Mouse (Mus musculus): ENCODE data around the gene Gm5849. TPM values are rescaled to one million over a fixed set of nuclear protein-coding genes. Genes with fewer than 3 reads are reported as not detected.
"Not testable (repeated sequence)": the region's sequence is repeated elsewhere in the genome, so short reads cannot be mapped to it uniquely, and the experiment has no call there.

Gm5849 gene
- polyA plus RNA-seq (2012; rRNA removed), result not detected in 2 replicates

GRCm38 (mm10) chr3:90777776-90778175 is at the start of gene Gm5849:
Gene Gm5849, minus strand, starts transcription at chr3:90777876.
- not testable (repeated sequence) for DNase-seq (ENCODE audit: low read depth)

GRCm38 (mm10) chr3:90749658-90750057 is 28.0 kb downstream of the Gm5849 start:
- no peak for DNase-seq (ENCODE audit: low read depth)
- no peak for TF ChIP-seq CTCF (IDR thresholded peaks at IDR 0.05; ENCODE audit: borderline replicate concordance, extremely low read depth, insufficient read depth, insufficient read length)
- no peak for TF ChIP-seq POLR2A (IDR thresholded peaks at IDR 0.05; ENCODE audit: borderline replicate concordance, extremely low read depth, insufficient read depth, insufficient read length, poor library complexity, severe bottlenecking)

- no peak for DNase-seq (ENCODE audit: low read depth)
- no peak for TF ChIP-seq POLR2A (IDR thresholded peaks at IDR 0.05; ENCODE audit: borderline replicate concordance, extremely low read depth, insufficient read depth, insufficient read length, poor library complexity, severe bottlenecking)
- no peak for TF ChIP-seq CTCF (IDR thresholded peaks at IDR 0.05; ENCODE audit: borderline replicate concordance, extremely low read depth, insufficient read depth, insufficient read length)
These were observed 51.1 kb downstream of the Gm5849 start, which contains the start of gene Pglyrp4 for GRCm38 (mm10) chr3:90726606-90727005. Gene Pglyrp4, plus strand, starts transcription at chr3:90726906.

Other genes starting within 250 kb of the Gm5849 start
- 22.5 and 22.9 TPM in 2 replicates for gene S100a16, start 240.6 kb downstream of the Gm5849 start, polyA plus RNA-seq (2012; rRNA removed)
- gene S100a3, start 217.3 kb downstream of the Gm5849 start, polyA plus RNA-seq (2012; rRNA removed), result 1.1 TPM in 1 of 2 replicates, not detected in the other
- not detected in 2 replicates for gene S100a2, start 187.6 kb downstream of the Gm5849 start, polyA plus RNA-seq (2012; rRNA removed)
- not detected in 2 replicates for gene Gm42674, start 176.0 kb downstream of the Gm5849 start, polyA plus RNA-seq (2012; rRNA removed)
- gene S100a4, start 174.1 kb downstream of the Gm5849 start, polyA plus RNA-seq (2012; rRNA removed), result 1.6 and 2.5 TPM in 2 replicates
- not detected in 2 replicates for gene S100a5, start 169.4 kb downstream of the Gm5849 start, polyA plus RNA-seq (2012; rRNA removed)
- 22.2 and 26.1 TPM in 2 replicates for gene S100a6, start 165.0 kb downstream of the Gm5849 start, polyA plus RNA-seq (2012; rRNA removed)
- gene S100a7a, start 123.9 kb downstream of the Gm5849 start, polyA plus RNA-seq (2012; rRNA removed), result 0.14 TPM in 1 of 2 replicates, not detected in the other
- 3.0 and 7.4 TPM in 2 replicates for gene S100a8, start 108.9 kb downstream of the Gm5849 start, polyA plus RNA-seq (2012; rRNA removed)
- gene S100a9, start 82.2 kb downstream of the Gm5849 start, polyA plus RNA-seq (2012; rRNA removed), result 3.7 and 7.0 TPM in 2 replicates
- gene Pglyrp4, start 51.0 kb downstream of the Gm5849 start, polyA plus RNA-seq (2012; rRNA removed), result not detected in 2 replicates